Mouse (Mus musculus) MEL-GATA-1-ER (cell line): ENCODE data around the gene Col11a1.

Source experiments
- DNase-seq: peaks from one replicate; pipeline ENCODE4 v3.0.0-alpha.2; 2012; ENCODE audit warnings: low read depth; ENCODE audit errors: extremely low read depth

The Col11a1 gene

DNA sequence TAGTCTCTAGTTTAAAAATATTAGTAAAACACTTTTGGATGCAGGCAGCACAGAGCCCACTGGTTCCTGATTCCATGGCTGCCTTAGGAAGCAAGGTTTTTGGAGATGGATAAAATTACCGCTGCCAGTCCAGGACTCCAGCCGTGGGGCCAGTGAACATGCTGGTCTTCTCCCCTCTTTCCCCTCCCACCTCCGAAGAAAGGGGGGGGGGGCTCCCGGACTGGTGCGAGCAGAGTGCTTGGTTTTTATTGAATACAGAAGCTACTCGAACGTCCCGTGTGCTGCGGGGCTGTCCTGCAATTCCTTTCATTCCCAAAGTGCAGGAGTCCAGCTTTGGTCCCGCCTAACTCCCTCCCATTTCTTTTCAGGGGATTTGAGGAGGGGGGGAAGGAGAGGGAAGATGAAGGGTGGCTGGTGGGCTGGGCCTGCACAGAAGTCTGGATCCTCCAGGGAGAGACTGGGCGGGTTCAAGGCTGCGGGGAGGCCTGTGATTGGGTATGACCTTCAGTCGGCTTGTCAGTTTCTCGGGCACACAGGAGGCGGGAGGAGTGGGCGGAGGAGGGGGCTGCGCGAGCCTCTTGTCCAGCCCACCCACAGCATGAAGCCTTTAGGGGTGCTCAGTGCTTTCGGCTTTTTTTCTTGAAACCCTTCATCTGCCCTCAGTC lies at the start of gene Col11a1:
TSS of gene Col11a1 (plus strand) at position 570 of the 665 bp plus-strand sequence.
- DNase-seq, result no peak

DNA sequence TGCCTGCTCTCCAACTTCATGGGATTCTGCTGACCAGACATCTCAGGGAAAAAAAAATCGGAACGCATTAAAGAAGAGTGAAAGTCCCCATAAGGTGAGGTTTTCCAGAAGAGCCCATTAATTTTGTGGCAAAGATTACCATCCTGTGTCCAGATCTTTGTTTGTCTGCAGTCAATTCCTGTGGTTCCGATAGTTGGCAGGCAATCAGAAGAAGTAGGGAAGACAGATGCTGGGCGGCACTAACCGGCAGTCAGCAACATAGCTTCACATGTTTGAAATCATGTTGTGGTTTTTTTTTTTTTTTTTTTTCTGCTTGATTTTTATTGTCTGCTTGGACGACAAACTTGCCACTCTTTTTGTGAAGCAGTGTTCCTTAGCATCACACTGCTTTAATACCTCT lies 39.4 kb upstream of the Col11a1 start:
- DNase-seq, result no peak

DNA sequence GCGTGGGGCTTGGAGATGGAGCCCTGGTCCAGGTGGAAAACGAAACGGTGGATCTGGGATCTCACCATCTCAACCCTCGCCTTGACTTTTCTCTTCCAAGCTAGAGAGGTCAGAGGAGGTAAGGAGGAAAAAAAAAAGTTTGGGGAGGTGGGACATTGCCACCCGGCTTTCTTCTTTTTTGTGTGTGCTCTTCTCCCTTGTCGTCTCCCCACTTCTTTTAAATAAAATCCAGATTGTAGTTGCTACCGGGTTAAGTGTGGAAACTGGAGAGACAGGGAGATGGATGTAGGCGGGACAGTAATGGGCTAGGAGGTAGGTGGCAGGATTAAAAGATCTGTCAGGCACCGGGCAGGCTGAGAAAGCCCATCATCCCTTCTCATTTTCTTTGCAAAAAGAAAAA lies 546 bp downstream of the Col11a1 start:
- no peak for DNase-seq

DNA sequence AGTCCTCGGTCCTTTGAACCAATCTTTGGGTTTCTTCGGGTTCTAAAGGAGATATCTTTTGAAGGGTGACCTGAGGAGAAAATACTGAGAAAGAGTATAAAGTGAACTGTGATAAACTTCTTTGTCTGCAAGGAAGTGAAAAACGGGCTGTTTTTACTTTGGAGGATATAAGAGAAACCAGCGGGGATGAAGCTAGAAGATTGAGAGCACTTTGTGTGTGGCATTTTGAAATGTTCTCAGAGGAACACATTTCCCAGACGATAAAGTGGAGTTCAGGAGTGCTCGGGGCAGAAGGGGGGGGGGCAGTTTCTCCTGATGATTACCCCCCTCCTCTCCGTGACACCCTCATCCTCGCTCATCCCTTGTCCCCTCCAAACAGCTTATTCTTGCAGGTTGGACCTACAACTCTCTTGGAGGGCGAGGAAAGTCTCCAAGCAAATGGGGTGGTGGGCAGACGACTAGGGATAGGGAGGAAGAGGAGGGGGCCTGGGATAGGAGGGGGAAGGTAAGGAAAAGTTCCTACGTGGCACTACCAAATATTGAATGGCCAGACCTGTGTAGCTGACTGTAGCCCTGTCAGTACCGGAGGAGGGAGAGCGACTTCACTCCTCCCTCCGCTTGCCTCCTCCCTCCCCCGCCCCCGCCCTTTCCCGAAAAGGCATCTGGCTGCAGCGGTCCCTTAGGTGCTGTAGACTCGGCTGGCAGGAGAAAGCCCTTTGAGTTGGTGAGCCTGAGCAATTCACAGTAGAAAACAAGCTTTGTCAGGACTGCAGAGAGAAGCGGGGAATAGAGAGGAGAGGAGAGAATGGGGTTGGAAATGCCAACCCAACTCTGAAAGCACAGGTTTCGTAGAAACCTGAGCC lies 1.2 kb downstream of the Col11a1 start:
- no peak for DNase-seq

DNA sequence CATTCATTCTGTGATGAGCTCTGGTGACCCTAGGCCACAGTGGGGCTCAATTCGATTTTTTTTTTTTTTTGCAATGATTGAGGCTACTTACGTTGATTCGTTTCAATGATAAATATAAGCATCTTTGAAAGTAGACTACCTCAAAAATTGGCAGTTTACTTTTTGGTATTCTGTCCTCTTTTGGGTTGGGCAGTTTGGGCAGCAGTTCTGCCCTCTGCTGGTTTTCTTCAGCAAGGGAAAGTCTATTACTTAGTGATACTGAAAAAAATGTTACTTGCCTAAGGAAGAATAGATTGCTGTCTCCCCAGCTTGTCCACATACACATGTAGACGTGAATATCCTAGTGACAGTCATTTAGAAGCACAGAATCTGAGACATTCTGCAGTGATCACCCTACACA lies 2.0 kb downstream of the Col11a1 start:
- no peak for DNase-seq

DNA sequence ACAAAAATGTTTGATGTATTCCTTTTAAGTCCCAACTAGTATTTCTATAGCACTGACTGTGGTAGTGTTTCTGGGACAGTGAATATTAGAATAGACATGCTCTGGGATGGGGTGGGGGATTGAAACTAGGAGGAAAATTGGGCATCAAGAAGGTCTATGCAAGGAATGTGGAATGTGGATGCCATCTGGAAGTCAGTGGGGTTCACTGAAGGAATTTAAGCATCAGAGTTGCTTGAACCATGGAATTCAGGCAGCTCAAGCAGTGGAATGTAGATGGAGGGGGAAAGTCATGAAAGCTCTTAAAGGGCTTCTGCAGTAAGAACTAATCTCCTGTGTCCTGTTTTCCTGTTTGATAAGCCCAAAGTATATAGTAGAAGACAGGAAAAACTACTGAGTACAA lies 22.1 kb downstream of the Col11a1 start:
- no peak for DNase-seq

DNA sequence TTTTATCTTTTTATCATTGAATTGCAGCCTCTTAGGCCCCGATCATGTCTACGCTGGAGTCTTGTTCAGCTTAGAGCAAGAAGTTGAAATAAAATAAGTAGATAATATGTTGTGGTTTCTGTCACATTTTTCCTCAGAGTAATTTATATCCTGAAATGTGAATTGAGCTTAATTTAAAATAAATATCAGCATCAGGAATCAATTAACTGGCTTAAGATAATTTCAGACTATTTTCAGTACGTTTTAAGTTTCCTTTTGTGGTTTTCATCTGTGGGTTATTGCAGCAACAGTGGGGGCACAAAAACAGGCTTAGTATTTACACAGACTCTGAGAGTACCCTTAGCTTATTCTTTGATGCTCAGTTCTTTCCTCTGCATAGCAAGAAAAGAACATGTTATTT lies 23.2 kb downstream of the Col11a1 start:
- DNase-seq, result no peak

DNA sequence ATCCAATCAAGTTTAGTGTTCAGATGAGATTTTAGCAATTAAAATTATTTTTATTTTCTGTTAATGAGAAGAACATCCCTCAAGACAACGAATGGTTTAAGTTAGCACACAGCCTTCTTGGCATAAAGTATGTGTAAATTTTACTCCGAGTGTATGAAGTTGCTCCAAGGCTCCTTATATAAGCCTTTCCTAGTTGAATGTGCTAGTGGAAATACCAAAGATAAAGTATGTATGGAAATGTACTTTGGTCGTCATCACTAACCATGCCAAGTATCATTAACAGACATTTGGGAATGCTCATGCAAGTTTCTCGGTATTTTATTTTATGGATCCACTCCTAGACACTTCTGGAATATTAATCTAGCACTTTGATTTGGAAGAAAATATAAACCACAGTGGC lies 34.8 kb downstream of the Col11a1 start:
- no peak for DNase-seq

DNA sequence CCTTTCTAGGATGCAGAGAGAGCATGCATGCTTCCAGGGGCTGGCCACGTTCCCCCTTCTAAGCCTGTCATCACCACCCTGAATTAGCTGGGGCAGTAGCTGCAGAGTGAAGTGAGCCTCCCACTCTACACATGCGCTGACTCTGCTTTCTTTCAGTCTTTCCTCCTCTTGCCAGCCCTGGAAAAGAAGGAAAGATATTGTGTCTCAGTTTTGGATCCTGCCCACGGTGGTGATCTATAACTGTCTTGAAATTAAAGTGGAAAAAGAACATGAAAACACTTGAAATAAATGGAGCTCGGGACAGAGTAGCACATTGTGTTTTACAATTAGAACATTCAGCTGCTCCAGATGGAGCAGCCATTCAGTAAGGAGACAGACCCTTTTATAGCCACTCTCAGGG lies 35.2 kb downstream of the Col11a1 start:
- DNase-seq, result no peak

DNA sequence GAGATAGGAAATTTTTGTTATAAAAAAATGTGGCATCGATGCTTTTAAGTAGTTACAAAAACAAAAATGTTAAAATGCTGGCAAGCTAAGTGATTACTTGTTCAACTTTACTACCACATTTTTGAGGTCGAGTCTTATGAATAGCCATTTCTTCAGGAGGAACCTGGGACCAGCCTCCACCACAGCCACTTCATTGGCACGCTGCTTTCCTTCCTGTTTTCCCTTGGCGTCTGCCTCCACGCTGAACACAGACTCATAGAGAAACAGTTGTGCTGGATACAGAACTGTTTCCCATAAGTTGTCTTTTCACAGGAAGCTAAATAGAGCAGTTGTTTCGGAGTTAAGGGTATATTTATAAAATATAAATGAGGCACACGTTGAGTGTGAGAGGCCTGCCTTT lies 69.0 kb downstream of the Col11a1 start:
- no peak for DNase-seq

DNA sequence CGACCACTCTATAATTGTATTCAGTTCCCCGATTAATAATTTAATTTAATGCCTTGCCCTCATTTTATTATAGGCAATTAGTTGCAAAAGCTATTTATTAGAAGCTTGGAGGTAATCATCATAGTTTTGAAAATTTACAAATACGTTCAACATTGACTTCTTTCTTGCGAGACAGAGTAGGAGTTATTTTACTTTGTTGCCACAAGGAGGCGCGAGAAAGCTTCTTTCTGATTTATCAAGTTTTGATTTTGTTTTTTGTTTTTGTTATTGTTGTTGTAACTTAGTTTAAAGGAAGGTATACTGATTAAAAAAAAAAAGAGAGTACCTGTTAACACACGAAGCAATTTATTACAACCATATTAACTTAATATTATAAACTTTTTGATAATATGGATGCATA lies 76.8 kb downstream of the Col11a1 start:
- peak; percentile 7 for DNase-seq

DNA sequence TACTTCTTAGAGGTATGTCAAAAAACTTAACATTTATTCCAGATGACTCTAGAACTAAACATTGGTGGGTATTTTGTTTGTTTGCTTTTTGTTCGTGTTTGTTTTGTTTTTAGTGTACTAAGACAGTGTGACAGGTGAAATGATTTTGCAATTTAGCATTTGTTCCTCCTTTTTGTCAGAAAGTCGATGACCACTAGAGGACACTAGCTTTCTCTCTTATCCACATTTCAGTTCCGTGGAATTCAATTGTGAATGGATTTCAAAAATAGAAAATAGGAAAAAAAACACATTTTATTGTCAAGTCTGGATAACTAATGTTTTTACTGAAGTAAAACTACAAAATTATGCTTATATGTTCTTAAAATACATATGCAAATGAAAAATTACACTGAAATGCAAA lies 116.8 kb downstream of the Col11a1 start:
- DNase-seq, result peak; percentile 6

DNA sequence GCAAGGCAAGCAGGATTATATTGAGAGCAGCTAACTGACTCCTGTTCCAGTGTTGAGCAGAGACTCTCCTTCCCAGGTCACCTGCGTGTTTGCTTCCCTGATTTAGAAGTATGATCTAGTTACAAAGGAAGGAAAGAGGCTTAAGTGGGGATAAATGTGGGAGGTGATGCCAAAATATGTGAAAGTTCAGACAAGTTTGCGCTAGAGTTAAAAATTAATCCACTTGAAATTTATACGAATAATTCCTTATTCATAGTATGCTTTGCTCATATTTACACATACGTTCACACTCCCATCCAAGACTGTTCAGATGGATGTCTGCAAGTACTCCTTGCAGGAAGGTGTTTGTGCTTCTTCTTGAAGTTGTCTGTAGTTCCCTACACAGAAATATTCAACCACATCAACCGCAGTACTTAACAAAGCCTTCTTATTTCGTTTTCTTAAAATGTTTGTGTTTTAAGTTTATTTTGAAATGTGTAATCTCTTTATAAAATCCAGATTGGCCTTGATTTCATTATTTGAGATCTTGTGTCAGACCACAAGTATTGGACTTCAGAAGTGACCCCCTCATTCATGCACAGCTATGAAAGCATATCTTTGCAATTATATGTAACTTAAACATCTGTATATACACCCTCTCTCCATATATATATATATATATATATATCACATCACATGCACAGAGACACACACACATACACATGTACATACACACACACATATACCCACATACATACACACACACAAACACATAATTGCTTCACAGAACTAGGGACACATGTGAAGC lies 167.8 kb downstream of the Col11a1 start:
- no peak for DNase-seq

DNA sequence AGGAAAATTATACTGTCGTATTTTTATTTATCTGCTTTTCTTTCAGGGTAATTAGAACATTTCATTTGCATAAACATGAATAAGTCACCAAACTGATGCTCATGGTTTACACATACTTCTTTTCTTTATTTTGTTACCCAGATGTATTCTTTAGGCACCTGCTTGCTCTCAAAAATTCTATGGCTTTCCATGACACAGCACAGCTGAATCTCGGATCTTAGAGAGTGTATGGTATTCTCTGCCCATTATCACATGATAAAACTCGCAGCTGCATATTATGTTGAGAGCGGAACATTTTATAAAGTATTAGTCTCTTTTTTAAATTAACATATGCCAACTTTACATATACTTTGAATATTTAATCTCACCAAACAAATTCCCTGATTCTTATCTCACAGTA lies 181.9 kb downstream of the Col11a1 start:
- no peak for DNase-seq

DNA sequence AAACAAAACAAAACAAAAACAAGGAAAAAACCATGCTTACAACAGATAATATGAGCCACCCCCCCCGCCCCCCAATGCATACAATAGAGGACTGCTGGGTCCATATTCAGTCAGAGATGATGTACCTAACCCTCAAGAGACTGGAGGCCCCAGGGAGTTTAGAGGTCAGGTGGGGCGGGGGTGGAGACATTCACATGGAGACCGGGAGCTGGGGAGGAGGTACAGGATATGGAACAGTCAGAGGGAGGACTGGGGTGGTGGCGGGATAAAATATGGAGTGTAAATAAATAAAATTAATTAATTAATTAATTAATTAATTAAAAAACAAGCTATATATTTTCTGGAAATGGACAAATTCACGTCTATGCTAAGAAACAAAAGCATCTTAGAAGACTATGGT lies 185.8 kb downstream of the Col11a1 start:
- no peak for DNase-seq

DNA sequence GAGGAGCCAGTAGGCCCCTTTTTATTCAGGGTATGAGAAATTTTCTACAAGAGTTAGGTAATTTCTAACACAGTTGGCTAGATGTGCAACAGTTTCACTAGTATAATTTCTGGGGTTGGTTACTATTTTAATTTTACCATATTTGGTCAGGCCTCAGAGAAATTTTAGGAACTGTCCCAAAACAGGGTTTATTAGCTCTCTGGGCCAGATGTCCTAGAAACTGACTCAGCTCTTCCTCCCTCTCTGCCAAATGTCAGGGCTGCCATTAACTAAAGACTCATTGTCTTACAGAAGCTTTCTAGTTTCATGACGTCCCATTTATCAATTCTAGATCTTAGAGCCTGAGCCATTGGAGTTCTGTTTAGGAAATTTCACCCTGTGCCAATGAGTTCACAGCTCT lies 199.2 kb downstream of the Col11a1 start:
- no peak for DNase-seq
